Mouse (Mus musculus): ENCODE measurements around the gene Olfr1338. TPM values are rescaled to one million over a fixed set of nuclear protein-coding genes. Genes with fewer than 3 reads are reported as not detected.

The Olfr1338 gene
- not detected in 2 replicates for polyA plus RNA-seq (2012; rRNA removed; ENCODE audit: low replicate concordance)

DNA sequence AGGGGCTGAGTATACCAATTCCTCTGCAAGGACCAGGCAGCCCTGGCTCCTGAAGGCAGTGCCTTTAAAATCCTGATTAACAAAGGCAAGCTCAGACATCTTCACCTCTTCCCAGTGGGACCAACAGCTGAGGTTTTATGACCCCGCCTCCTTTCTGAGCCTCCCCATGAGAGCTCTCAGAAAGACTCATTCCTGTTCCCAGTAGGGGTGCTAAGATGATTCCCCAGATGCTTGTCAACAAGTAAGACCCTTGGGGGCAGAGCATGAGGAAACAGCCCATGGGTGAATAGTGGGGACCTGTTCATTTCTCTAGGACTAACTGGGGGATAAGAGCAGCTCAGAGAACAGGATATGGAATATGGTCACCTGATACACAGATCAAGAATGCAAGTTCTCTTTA lies at the start of gene Olfr1338:
Gene Olfr1338 (minus strand): TSS at position 101 of the 400 bp plus-strand sequence.

DNA sequence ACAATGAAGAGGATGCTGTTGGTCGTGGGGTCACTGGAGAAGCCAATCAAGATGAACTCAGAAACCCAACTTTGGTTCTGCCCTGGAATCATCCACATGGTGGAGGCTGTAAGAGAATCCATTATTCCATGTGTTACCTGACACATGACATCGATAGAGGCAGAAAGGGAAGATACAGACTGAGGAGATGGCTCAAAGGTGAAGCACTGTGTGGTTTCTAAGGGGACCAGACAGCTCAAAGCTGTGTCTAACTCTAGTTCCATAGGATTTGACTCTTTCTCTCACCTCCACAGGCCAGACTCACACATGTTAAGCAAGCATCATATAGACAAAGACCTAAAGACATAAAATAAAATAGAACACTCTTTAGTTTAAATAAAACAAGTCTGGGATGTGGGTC lies 23.9 kb upstream of the Olfr1338 start, which contains the start of gene Olfr1337:
Gene Olfr1337 (minus strand): TSS at position 101 of the 400 bp plus-strand sequence.

DNA sequence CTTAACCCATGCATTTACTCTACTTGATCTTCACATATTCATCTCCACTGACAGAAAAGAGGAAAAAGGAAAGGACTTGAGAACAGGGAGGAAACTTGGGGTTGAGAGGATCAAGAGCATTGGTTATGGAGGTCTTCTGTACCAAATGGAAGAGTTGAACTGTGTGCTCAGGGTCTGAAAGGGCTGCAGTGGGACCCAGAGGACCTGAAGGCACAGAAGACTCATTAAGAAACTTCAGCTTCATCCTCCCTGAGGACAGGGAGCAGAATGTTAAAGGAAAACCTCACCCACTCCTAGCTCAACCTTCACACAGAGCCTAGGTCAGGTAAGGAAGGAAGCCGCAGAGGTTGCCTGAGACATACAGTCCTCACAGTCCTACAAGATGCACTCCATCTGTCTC lies 26.7 kb downstream of the Olfr1338 start, which contains the start of gene Olfr1339:
Gene Olfr1339 (plus strand): TSS at position 301 of the 400 bp plus-strand sequence.

GRCm38 (mm10) chr4:118719838-118720237 lies 38.7 kb downstream of the Olfr1338 start, which contains the start of gene Olfr1340:
TSS of gene Olfr1340 (plus strand) at chr4:118720138.

GRCm38 (mm10) chr4:118703223-118703622 lies 55.3 kb downstream of the Olfr1338 start, which contains the start of gene Olfr1341:
TSS of gene Olfr1341 (plus strand) at chr4:118703523.

Other genes with a start within 250 kb of the Olfr1338 start
- 8.1 and 9.7 TPM in 2 replicates for gene 2610528J11Rik, start 231.7 kb downstream of the Olfr1338 start, polyA plus RNA-seq (2012; rRNA removed; ENCODE audit: low replicate concordance)
- gene Tmem125, start 214.7 kb downstream of the Olfr1338 start, polyA plus RNA-seq (2012; rRNA removed; ENCODE audit: low replicate concordance), result 13.6 and 13.7 TPM in 2 replicates
- gene Cfap57, start 138.0 kb downstream of the Olfr1338 start, polyA plus RNA-seq (2012; rRNA removed; ENCODE audit: low replicate concordance), result 0.16 TPM in 1 of 2 replicates, not detected in the other
- gene Ebna1bp2, start 137.9 kb downstream of the Olfr1338 start, polyA plus RNA-seq (2012; rRNA removed; ENCODE audit: low replicate concordance), result 9.8 and 13.4 TPM in 2 replicates
- gene Olfr62, start 99.8 kb downstream of the Olfr1338 start, polyA plus RNA-seq (2012; rRNA removed; ENCODE audit: low replicate concordance), result not detected in 2 replicates
- gene Olfr1342, start 66.0 kb downstream of the Olfr1338 start, polyA plus RNA-seq (2012; rRNA removed; ENCODE audit: low replicate concordance), result 0.23 TPM in 1 of 2 replicates, not detected in the other
- gene Olfr1341, start 55.2 kb downstream of the Olfr1338 start, polyA plus RNA-seq (2012; rRNA removed; ENCODE audit: low replicate concordance), result not detected in 2 replicates
- gene Olfr1340, start 38.6 kb downstream of the Olfr1338 start, polyA plus RNA-seq (2012; rRNA removed; ENCODE audit: low replicate concordance), result not detected in 2 replicates
- gene Olfr1339, start 26.6 kb downstream of the Olfr1338 start, polyA plus RNA-seq (2012; rRNA removed; ENCODE audit: low replicate concordance), result not detected in 2 replicates
- not detected in 2 replicates for gene Olfr1337, start 23.8 kb upstream of the Olfr1338 start, polyA plus RNA-seq (2012; rRNA removed; ENCODE audit: low replicate concordance)
- gene Olfr1335, start 51.2 kb upstream of the Olfr1338 start, polyA plus RNA-seq (2012; rRNA removed; ENCODE audit: low replicate concordance), result not detected in 2 replicates
- not detected in 2 replicates for gene Olfr1333, start 77.5 kb upstream of the Olfr1338 start, polyA plus RNA-seq (2012; rRNA removed; ENCODE audit: low replicate concordance)
- gene Olfr1331, start 105.9 kb upstream of the Olfr1338 start, polyA plus RNA-seq (2012; rRNA removed; ENCODE audit: low replicate concordance), result not detected in 2 replicates
- not detected in 2 replicates for gene Olfr1330, start 129.9 kb upstream of the Olfr1338 start, polyA plus RNA-seq (2012; rRNA removed; ENCODE audit: low replicate concordance)
- not detected in 2 replicates for gene Olfr1329, start 158.7 kb upstream of the Olfr1338 start, polyA plus RNA-seq (2012; rRNA removed; ENCODE audit: low replicate concordance)
- gene Olfr1328, start 179.9 kb upstream of the Olfr1338 start, polyA plus RNA-seq (2012; rRNA removed; ENCODE audit: low replicate concordance), result not detected in 2 replicates
- gene Lao1, start 202.8 kb upstream of the Olfr1338 start, polyA plus RNA-seq (2012; rRNA removed; ENCODE audit: low replicate concordance), result 0.10 and 0.20 TPM in 2 replicates

Data from mammary gland, adult 2 months (tissue).